Mouse (Mus musculus) liver, adult 2 months (tissue): ENCODE measurements around the gene Tstd2.

ENCODE experiments used
- CTCF ChIP-seq: fragments of 200-500 bp; IDR thresholded peaks from 2 replicates; pipeline ENCODE4 v1.5.1; 2011; ENCODE audit warnings: low read depth, low read length, control low read depth
- POLR2A ChIP-seq: fragments of 200-500 bp; IDR thresholded peaks from 2 replicates; pipeline ENCODE4 v1.6.1; 2011; ENCODE audit warnings: low read length, control low read depth; ENCODE audit not compliant: insufficient read depth; ENCODE audit errors: extremely low read depth

DNA sequence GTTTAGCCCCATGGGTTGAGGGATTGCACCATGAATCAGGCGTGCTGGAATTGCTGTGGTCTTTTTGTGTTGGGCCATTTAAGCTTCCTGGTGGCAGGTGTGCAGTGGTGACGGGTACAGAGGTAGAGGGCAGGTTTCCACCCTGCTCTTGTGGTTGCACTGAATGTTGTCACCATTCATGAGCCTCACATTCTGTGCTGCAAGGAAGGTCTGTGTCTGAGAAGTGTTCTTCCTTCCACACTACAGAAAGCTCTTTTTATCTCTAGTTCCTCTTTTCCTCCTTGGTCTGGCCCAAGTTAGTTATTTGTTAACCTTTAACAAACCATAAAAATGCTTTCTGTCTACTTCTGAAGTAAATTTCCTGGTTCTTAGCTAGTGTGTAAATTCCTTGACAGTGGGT lies 25.5 kb upstream of the Tstd2 start:
- TF ChIP-seq POLR2A (no peak), CTCF (no peak)
